Mouse (Mus musculus) left cerebral cortex, postnatal 25 days (tissue): ENCODE measurements around the gene Olfr465-ps1. TPM values are rescaled to one million over a fixed set of nuclear protein-coding genes. Genes with fewer than 3 reads are reported as not detected.

Experiments
- total RNA-seq, 2 experiments: library from RNA; stranded (reverse); gene quantifications; 2 replicates each; pipeline ENCODE4 v1.2.3; 2021

The Olfr465-ps1 gene
- total RNA-seq, 2 experiments from 2014 or later: not detected

Other genes starting within 250 kb of the Olfr465-ps1 start
- 1 to 10 TPM; 5.0 to 7.7 TPM for gene Cntnap3, start 234.1 kb upstream of the Olfr465-ps1 start, total RNA-seq
- gene Spata31, start 220.7 kb upstream of the Olfr465-ps1 start, total RNA-seq: not detected
- not detected for gene Spata31d1c, start 105.0 kb upstream of the Olfr465-ps1 start, total RNA-seq
- not detected for gene Prss47, start 85.3 kb upstream of the Olfr465-ps1 start, total RNA-seq
- 10 to 100 TPM; 45.0 to 48.0 TPM for gene Mfsd14b, start 25.1 kb upstream of the Olfr465-ps1 start, total RNA-seq
- gene Olfr466, start 12.2 kb downstream of the Olfr465-ps1 start, total RNA-seq: not detected
- gene Nlrp4f, start 67.9 kb downstream of the Olfr465-ps1 start, total RNA-seq: under 1 TPM in 1 of 2 experiments, not detected in 1; 0.18 TPM
- gene Gm10775, start 121.5 kb downstream of the Olfr465-ps1 start, total RNA-seq: under 1 TPM in 1 of 2 experiments, not detected in 1; 0.50 TPM
- 10 to 100 TPM; 57.6 to 71.4 TPM for gene Zfp369, start 140.7 kb downstream of the Olfr465-ps1 start, total RNA-seq